Mouse (Mus musculus): ENCODE measurements around the gene Slit1. TPM values are rescaled to one million over a fixed set of nuclear protein-coding genes. Genes with fewer than 3 reads are reported as not detected.

Gene Slit1
- total and polyA plus RNA-seq, 3 experiments = 0.16 to 0.30 TPM; not detected in 1

DNA sequence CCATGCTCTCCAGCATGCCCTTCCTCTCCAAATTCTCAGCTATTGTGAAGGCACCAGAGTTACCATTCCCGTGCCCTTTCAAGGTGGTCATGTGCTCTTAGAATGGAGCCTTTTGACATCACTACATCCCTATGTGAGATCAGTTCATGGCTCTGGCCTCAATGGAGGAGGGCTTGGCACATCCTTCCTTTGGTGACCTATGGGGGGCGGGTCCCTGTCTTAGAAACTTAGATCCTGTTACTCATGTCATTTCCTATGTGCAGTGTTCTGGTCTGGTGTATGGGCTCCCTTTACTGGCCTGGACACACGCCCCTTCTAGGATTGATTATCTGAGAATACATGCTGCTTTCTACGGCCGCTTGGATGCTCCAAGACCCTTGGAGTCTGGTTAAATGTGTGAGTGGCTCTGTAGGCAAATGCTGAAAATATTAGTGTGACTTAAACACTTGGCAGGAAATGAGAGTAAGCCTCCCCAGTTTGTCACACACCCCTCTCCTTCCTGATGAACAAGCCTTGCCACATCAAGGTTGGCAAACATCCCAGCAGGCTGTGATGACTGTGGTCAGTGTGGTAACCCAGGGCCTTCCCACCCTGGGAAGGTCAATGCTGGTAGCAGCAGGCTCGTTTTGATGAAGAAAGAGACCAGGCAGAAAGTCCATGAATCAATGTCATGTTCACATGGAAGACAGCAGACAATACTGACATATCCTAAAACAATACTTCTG is 146.1 kb downstream of the Slit1 start:
- no peaks in the 10 kb centered on the region for H3K9me3 ChIP-seq (replicated peaks; ENCODE audit: low read length)
- no peak overlapping the region for H3K4me3 ChIP-seq (replicated peaks in 1 of 3; ENCODE audit: low read depth in 2 of 3, low read length in 2 of 3, poor library complexity in 1 of 3)
- no peak overlapping the region for H3K4me2 ChIP-seq (ENCODE audit: insufficient read depth, low read depth, poor library complexity, severe bottlenecking)
- in situ Hi-C loops (cut with MboI; ENCODE audit: low pct_ligation_motif_present, low pct_unique_long_range_greater_than_20kb, low sequenced_read_pairs) (no loop called here), dilution Hi-C loops (cut with MboI; ENCODE audit: extremely low pct_ligation_motif_present, extremely low pct_unique_long_range_greater_than_20kb, low sequenced_read_pairs) (no loop called here)
- TF ChIP-seq JUN (IDR thresholded peaks at IDR 0.05; ENCODE audit: insufficient read depth, low read depth, low read length) (no peak), MAFK (IDR thresholded peaks at IDR 0.05; ENCODE audit: insufficient replicate concordance, low read length) (no peak), USF1 (IDR thresholded peaks at IDR 0.05; ENCODE audit: low read depth, low read length) (no peak)
- H3K27me3 ChIP-seq (replicated peaks) = no peaks in the 10 kb centered on the region
- H3K4me1 ChIP-seq (ENCODE audit: control insufficient read depth in 1 of 2, insufficient read depth in 2 of 2) = peaks cover 9 to 28% of the 10 kb centered on the region in 2 experiments
- no peak overlapping the region for H3K27ac ChIP-seq (ENCODE audit: insufficient read depth, low read depth)
- DNase-seq (ENCODE audit: extremely low read depth) = no peak
- H3K79me2 ChIP-seq (replicated peaks; ENCODE audit: control insufficient read depth, extremely low read depth, insufficient read depth, poor library complexity, severe bottlenecking) = no peaks in the 10 kb centered on the region
- H3K9ac ChIP-seq (ENCODE audit: insufficient read depth, low read depth) = no peak overlapping the region
- H3K36me3 ChIP-seq (replicated peaks in 1 of 2; ENCODE audit: control insufficient read depth in 1 of 2, insufficient read depth in 1 of 2, low read length in 1 of 2) = no peaks in the 10 kb centered on the region

DNA sequence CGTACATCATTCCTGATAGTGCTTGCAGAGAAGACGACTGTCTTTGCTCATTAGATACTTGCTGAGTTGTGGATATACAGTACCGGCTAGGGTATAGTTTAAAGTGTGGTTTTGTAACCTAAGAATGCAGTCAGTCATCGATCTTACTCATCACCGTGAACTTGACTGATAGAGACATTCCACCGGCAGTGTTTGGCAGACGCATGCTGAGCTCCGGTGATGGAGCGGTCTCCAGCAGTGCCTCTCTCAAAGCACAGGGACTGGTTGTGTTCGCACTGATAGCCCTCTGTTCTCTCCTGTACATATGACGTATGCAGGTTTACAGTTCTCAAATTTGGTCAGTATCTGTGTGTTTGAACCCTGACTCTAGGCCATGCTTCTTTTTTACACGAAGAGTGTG is 151.7 kb downstream of the Slit1 start:
- TF ChIP-seq TCF12 (IDR thresholded peaks at IDR 0.05; ENCODE audit: low read depth, low read length) = no peak
- no peak for TF ChIP-seq ZC3H11A (IDR thresholded peaks at IDR 0.05; ENCODE audit: low read depth, low read length)
- TF ChIP-seq MYC (IDR thresholded peaks at IDR 0.05; ENCODE audit: low read depth, low read length) = no peak
- no peak for TF ChIP-seq ZMIZ1 (IDR thresholded peaks at IDR 0.05; ENCODE audit: low read depth, low read length)
- TF ChIP-seq ELF1 (IDR thresholded peaks at IDR 0.05; ENCODE audit: low read depth, low read length) = no peak
- TF ChIP-seq ZKSCAN1 (IDR thresholded peaks at IDR 0.05; ENCODE audit: borderline replicate concordance, low read depth, low read length) = no peak
- TF ChIP-seq USF1 (IDR thresholded peaks at IDR 0.05; ENCODE audit: low read depth, low read length) = no peak
- TF ChIP-seq E2F4 (IDR thresholded peaks at IDR 0.05; ENCODE audit: insufficient replicate concordance, low read depth, low read length) = no peak
- TF ChIP-seq RAD21 (IDR thresholded peaks at IDR 0.05; ENCODE audit: low read depth, low read length) = no peak
- no peak for TF ChIP-seq ZNF384 (IDR thresholded peaks at IDR 0.05; ENCODE audit: low read depth, low read length)
- no peak for TF ChIP-seq JUN (IDR thresholded peaks at IDR 0.05; ENCODE audit: insufficient read depth, low read depth, low read length)
- dilution Hi-C loops (cut with MboI; ENCODE audit: extremely low pct_ligation_motif_present, extremely low pct_unique_long_range_greater_than_20kb, low sequenced_read_pairs) = no loop called here
- H3K36me3 ChIP-seq (replicated peaks in 1 of 2; ENCODE audit: control insufficient read depth in 1 of 2, insufficient read depth in 1 of 2, low read length in 1 of 2) = peaks cover 0 to 14% of the 10 kb centered on the region in 2 experiments

More for the DNA sequence above, 151.7 kb downstream of the Slit1 start:
- Histone ChIP-seq H3K4me3 (replicated peaks in 1 of 3; ENCODE audit: low read depth in 2 of 3, low read length in 2 of 3, poor library complexity in 1 of 3) (no peak overlapping the region), H3K4me1 (ENCODE audit: control insufficient read depth in 1 of 2, insufficient read depth in 2 of 2) (peaks cover 7 to 36% of the 10 kb centered on the region in 2 experiments), H3K4me2 (ENCODE audit: insufficient read depth, low read depth, poor library complexity, severe bottlenecking) (no peak overlapping the region), H3K9ac (ENCODE audit: insufficient read depth, low read depth) (no peak overlapping the region), H3K79me2 (replicated peaks; ENCODE audit: control insufficient read depth, extremely low read depth, insufficient read depth, poor library complexity, severe bottlenecking) (no peaks in the 10 kb centered on the region), H3K27ac (ENCODE audit: insufficient read depth, low read depth) (no peak overlapping the region), H3K9me3 (replicated peaks; ENCODE audit: low read length) (no peaks in the 10 kb centered on the region), H3K27me3 (replicated peaks) (no peaks in the 10 kb centered on the region)
- in situ Hi-C loops (cut with MboI; ENCODE audit: low pct_ligation_motif_present, low pct_unique_long_range_greater_than_20kb, low sequenced_read_pairs) = no loop called here
- DNase-seq (ENCODE audit: extremely low read depth) = no peak

Measured in CH12.LX (cell line).